Mouse (Mus musculus) lung, embryonic 16.5 days (tissue): ENCODE measurements around the gene Exo5. TPM values are rescaled to one million over a fixed set of nuclear protein-coding genes. Genes with fewer than 3 reads are reported as not detected.

Experiments used
- ATAC-seq: fragments of 200-750 bp; cut with Nextera tagmentation; 2 replicates; pipeline ENCODE4 v1.8.0; 2017; ENCODE audit warnings: low read depth, mild to moderate bottlenecking, moderate library complexity
- H3K27ac ChIP-seq: fragments of 300-500 bp; sonication (generic); 2 replicates; pipeline ENCODE4 v1.5.1; 2014; ENCODE audit warnings: mild to moderate bottlenecking, control low read depth, low read length
- H3K27me3 ChIP-seq: fragments of 300-500 bp; sonication (generic); 2 replicates; pipeline ENCODE4 v1.6.1; 2014; ENCODE audit warnings: low read depth, low read length, mixed read lengths; ENCODE audit not compliant: control insufficient read depth, insufficient read depth
- H3K36me3 ChIP-seq: fragments of 300-500 bp; sonication (generic); 2 replicates; pipeline ENCODE4 v1.6.1; 2014; ENCODE audit warnings: low read length; ENCODE audit not compliant: control insufficient read depth, insufficient read depth
- H3K4me1 ChIP-seq: fragments of 300-500 bp; sonication (generic); replicated peaks from 2 replicates; pipeline ENCODE4 v1.6.1; 2014; ENCODE audit warnings: low read length, mixed read lengths; ENCODE audit not compliant: control insufficient read depth, insufficient read depth
- H3K4me2 ChIP-seq: fragments of 300-500 bp; sonication (generic); 2 replicates; pipeline ENCODE4 v1.6.1; 2014; ENCODE audit warnings: low read depth, low read length, control low read depth
- H3K4me3 ChIP-seq: fragments of 300-500 bp; sonication (generic); 2 replicates; pipeline ENCODE4 v1.5.1; 2014; ENCODE audit warnings: mild to moderate bottlenecking, low read length, control low read depth
- H3K9ac ChIP-seq: fragments of 300-500 bp; sonication (generic); 2 replicates; pipeline ENCODE4 v1.6.1; 2014; ENCODE audit warnings: low read length, control low read depth
- H3K9me3 ChIP-seq: fragments of 300-500 bp; sonication (generic); 2 replicates; pipeline ENCODE4 v1.6.1; 2016; ENCODE audit warnings: low read length; ENCODE audit not compliant: control insufficient read depth
- WGBS: fragments of 180-500 bp; shearing (Covaris S2); extraction: QIAGEN DNeasy Blood & Tissue Kit; methylation state at CpG from one replicate; pipeline ENCODE4 v1.1.7; 2014; 5-methylcytosine and 5-hydroxymethylcytosine counted together
- polyA plus RNA-seq: library from polyadenylated mRNA; unstranded; fragments of >200 nt; fragmentation: Nextera tagmentation; extraction: Ambion mirVana; gene quantifications from 2 replicates; pipeline ENCODE4 v1.2.1, GENCODE M21; 2015

Gene Exo5
- polyA plus RNA-seq, 1 experiment from 2014 or later, result 27.2 TPM

DNA sequence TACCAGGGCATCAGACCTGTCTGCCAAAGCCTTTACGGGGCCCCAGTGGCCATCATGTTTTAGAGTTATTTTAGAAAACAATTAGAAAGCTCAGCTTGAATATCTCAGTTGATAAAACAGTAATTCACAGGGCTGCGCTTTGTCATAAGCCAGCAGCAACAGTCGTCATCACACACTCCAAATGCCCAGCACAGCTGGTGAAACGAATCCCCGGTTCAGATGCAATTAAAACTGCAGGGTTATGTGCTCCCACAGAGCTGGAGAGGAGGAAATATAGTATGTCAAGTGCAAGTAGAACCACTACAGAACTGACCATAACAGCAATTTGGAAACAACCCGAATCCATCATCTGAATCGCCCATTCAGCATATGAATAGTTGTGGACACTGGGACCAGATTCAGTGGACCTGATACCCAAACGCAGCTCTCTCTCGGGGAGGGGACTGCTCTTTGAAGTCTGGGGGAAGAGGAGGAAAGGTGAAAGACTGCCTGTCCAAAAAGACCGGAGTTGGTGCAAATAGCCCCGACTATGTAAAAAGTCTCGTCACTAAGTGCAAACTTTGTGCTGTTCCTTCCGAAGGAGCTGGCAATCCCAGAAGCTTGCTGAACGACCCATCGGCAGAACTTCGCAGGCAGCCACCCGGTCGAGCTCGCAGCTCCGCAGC is 26.1 kb upstream of the Exo5 start:
- ATAC-seq, result 0 out of 2 replicates have a peak, but pooled peaks have one; percentile 7
- H3K9me3 ChIP-seq, result no peaks in the 10 kb centered on the region
- 3% methylated on average over 20 of the region's 20 CpGs for WGBS
- H3K4me3 ChIP-seq, result peak overlapping the region; percentile 74
- H3K4me2 ChIP-seq, result peak overlapping the region; percentile 91
- no peaks in the 10 kb centered on the region for H3K27me3 ChIP-seq
- H3K4me1 ChIP-seq, result peaks cover 11% of the 10 kb centered on the region; the same call in 1 of the 2 replicates
- peaks cover 5% of the 10 kb centered on the region; the same call in 1 of the 2 replicates for H3K36me3 ChIP-seq
- peak overlapping the region; percentile 84 for H3K27ac ChIP-seq
- peak overlapping the region; percentile 84 for H3K9ac ChIP-seq

DNA sequence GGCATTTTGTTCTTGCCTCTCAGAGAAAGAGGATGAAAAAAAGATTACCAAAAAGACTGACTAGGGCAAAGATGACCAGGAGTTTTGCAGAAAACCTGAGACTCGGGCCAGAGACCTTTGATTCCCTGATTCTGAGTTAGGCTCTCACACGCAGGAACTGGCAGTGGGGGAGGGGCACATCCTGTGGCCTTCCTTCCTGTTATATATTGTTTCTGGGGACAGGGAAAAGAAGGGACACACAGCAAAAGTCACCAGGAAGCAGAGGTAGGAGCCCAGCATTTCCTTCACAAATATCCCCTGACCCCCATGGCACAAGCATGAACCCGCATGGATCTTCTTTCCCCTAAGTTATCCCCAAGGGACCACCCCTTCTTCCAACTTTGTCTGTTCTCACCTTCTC is 24.1 kb upstream of the Exo5 start:
- Histone ChIP-seq H3K9ac (no peak overlapping the region), H3K4me3 (no peak overlapping the region; the same call in 1 of the 2 replicates)
- no peak for ATAC-seq

DNA sequence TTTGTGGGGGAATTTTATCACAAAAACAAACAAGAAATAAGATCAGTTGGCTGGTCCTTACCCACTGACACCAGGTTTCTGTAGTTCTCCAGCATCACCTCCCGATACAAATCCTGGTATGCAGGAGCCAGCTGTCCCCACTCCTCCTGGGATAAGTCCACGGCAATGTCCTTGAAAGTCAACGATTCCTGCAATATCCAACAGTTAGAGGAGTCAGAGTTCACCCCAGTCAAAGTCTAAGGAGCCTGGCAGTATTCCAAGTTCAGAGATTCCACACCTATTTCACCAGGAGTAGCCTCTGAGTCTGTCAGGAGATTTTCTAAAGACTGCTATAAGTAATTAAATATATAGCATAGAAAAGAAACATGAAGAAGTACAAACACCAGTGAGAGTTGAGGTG is 10.2 kb upstream of the Exo5 start:
- 63% methylated on average over 3 of the region's 3 CpGs for WGBS
- Histone ChIP-seq H3K36me3 (peaks cover 6% of the 10 kb centered on the region), H3K4me2 (no peak overlapping the region), H3K4me3 (no peak overlapping the region), H3K27ac (no peak overlapping the region), H3K27me3 (no peaks in the 10 kb centered on the region), H3K9ac (no peak overlapping the region), H3K9me3 (no peaks in the 10 kb centered on the region), H3K4me1 (no peaks in the 10 kb centered on the region)
- ATAC-seq, result no peak

More for the DNA sequence above, 24.1 kb upstream of the Exo5 start:
- H3K27me3 ChIP-seq, result no peaks in the 10 kb centered on the region
- H3K4me1 ChIP-seq, result peaks cover 11% of the 10 kb centered on the region; the same call in 1 of the 2 replicates
- WGBS, result 53% methylated on average over 3 of the region's 3 CpGs
- peak overlapping the region; percentile 66 for H3K27ac ChIP-seq
- peaks cover 5% of the 10 kb centered on the region; the same call in 1 of the 2 replicates for H3K36me3 ChIP-seq
- H3K9me3 ChIP-seq, result no peaks in the 10 kb centered on the region
- peak overlapping the region; percentile 35; the same call in 1 of the 2 replicates for H3K4me2 ChIP-seq

GRCm38 (mm10) chr4:120930736-120931135 is 5.9 kb upstream of the Exo5 start:
- no peak overlapping the region for H3K9ac ChIP-seq
- H3K4me1 ChIP-seq, result no peaks in the 10 kb centered on the region
- WGBS, result 95% methylated on average over 18 of the region's 18 CpGs
- H3K9me3 ChIP-seq, result no peaks in the 10 kb centered on the region
- no peak overlapping the region for H3K27ac ChIP-seq
- H3K36me3 ChIP-seq, result peaks cover 6% of the 10 kb centered on the region
- no peak overlapping the region for H3K4me2 ChIP-seq
- H3K27me3 ChIP-seq, result no peaks in the 10 kb centered on the region
- no peak overlapping the region for H3K4me3 ChIP-seq
- ATAC-seq, result no peak

- H3K4me1 ChIP-seq, result peaks cover 2% of the 10 kb centered on the region; the same call in 1 of the 2 replicates
- no peaks in the 10 kb centered on the region for H3K9me3 ChIP-seq
- peaks cover 6% of the 10 kb centered on the region for H3K36me3 ChIP-seq
- H3K4me3 ChIP-seq, result no peak overlapping the region
- no peaks in the 10 kb centered on the region for H3K27me3 ChIP-seq
- H3K4me2 ChIP-seq, result no peak overlapping the region
- H3K9ac ChIP-seq, result no peak overlapping the region
- no peak overlapping the region for H3K27ac ChIP-seq
- ATAC-seq, result no peak
- WGBS, result 80% methylated on average over 3 of the region's 3 CpGs
Observed at GRCm38 (mm10) chr4:120928686-120929085, 3.9 kb upstream of the Exo5 start.

DNA sequence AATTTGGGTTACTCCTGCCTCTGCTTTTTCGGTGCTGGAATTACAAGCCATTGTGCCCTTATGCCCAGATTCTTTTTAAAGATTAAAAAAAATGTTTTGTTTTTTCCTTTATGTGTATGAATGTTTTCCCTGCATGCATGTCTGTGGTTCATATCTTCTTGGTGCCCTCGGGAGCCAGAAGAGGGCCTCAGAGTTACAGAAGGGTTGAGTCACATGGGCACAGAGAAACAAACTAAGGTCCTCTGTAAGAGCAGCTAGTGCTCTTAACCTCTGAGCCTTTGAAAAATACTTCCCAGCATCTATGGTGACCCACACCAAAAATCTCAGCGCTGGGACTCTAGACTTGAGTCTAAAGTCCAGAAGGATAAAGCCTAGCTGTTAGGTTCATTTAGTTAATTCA is 569 bp upstream of the Exo5 start:
- H3K4me3 ChIP-seq, result peak overlapping the region; percentile 71
- WGBS, result 23% methylated on average over 3 of the region's 3 CpGs
- peaks cover 8% of the 10 kb centered on the region; the same call in 1 of the 2 replicates for H3K4me1 ChIP-seq
- H3K9ac ChIP-seq, result peak overlapping the region; percentile 83
- peak overlapping the region; percentile 81 for H3K4me2 ChIP-seq
- peak overlapping the region; percentile 90 for H3K27ac ChIP-seq
- H3K9me3 ChIP-seq, result 0 out of 2 replicates have a peak, but pooled peaks cover 2% of the 10 kb centered on the region
- H3K36me3 ChIP-seq, result peaks cover 21% of the 10 kb centered on the region
- ATAC-seq, result peak; percentile 58
- no peaks in the 10 kb centered on the region for H3K27me3 ChIP-seq

- H3K9me3 ChIP-seq, result 0 out of 2 replicates have a peak, but pooled peaks cover 2% of the 10 kb centered on the region
- no peak for ATAC-seq
- no peak overlapping the region for H3K27ac ChIP-seq
- H3K27me3 ChIP-seq, result no peaks in the 10 kb centered on the region
- no peak overlapping the region for H3K9ac ChIP-seq
- peaks cover 30% of the 10 kb centered on the region for H3K36me3 ChIP-seq
- H3K4me1 ChIP-seq, result peaks cover 8% of the 10 kb centered on the region; the same call in 1 of the 2 replicates
- H3K4me2 ChIP-seq, result no peak overlapping the region
- WGBS, result 90% methylated on average over 8 of the region's 8 CpGs
- no peak overlapping the region for H3K4me3 ChIP-seq
Observed at GRCm38 (mm10) chr4:120921461-120921860, 3.4 kb downstream of the Exo5 start.

DNA sequence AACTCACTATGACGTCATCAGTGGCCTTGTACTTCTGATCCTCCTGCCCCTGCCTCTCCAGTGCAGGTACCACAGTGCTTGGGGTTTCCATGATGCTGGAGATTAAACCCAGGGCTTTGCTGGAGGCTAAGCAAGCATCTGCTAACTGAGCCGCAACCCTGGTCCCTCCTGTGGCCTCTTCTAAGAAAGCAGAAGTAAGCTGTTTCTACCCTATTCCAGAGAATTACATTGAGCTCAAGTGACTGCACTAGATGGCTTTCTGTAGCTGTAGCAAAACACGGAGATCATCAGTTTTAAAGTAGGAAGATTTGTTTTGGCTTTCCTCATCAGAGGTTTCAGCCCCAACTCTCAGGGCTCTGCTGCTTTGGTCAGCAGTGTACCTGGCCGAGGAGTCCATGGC is 10.3 kb downstream of the Exo5 start:
- Histone ChIP-seq H3K4me1 (no peaks in the 10 kb centered on the region), H3K9ac (no peak overlapping the region), H3K4me2 (no peak overlapping the region), H3K36me3 (no peaks in the 10 kb centered on the region; the same call in 1 of the 2 replicates), H3K9me3 (no peaks in the 10 kb centered on the region), H3K27me3 (no peaks in the 10 kb centered on the region), H3K4me3 (no peak overlapping the region), H3K27ac (no peak overlapping the region)
- ATAC-seq, result no peak
- WGBS, result 69% methylated on average over 4 of the region's 4 CpGs

GRCm38 (mm10) chr4:120913861-120914260 is 11.0 kb downstream of the Exo5 start:
- Histone ChIP-seq H3K36me3 (no peaks in the 10 kb centered on the region), H3K4me3 (no peak overlapping the region), H3K9me3 (no peaks in the 10 kb centered on the region), H3K9ac (no peak overlapping the region), H3K27me3 (no peaks in the 10 kb centered on the region), H3K27ac (no peak overlapping the region), H3K4me1 (no peaks in the 10 kb centered on the region), H3K4me2 (no peak overlapping the region)
- ATAC-seq, result no peak
- 63% methylated on average over 1 of the region's 1 CpGs for WGBS
